Mouse (Mus musculus) thymus, adult 2 months (tissue): ENCODE results near the gene Eri3.

Source experiments
- CTCF ChIP-seq: fragments of 200-500 bp; IDR thresholded peaks from 2 replicates; pipeline ENCODE4 v1.5.1; 2012; ENCODE audit warnings: mild to moderate bottlenecking, control low read depth, low read length, moderate library complexity, borderline replicate concordance; ENCODE audit not compliant: control insufficient read depth, poor library complexity, insufficient read depth; ENCODE audit errors: extremely low read depth
- POLR2A ChIP-seq: fragments of 200-500 bp; IDR thresholded peaks from 2 replicates; pipeline ENCODE4 v1.6.1; 2012; ENCODE audit warnings: mild to moderate bottlenecking, low read length, control low read depth, moderate library complexity; ENCODE audit not compliant: control insufficient read depth, poor library complexity, insufficient read depth; ENCODE audit errors: extremely low read depth

- no peak for TF ChIP-seq CTCF
- TF ChIP-seq POLR2A = no peak
Observed at GRCm38 (mm10) chr4:117551144-117552000, 1.2 kb downstream of the Eri3 start.
